Mouse (Mus musculus) liver, adult (tissue): Measurements from ENCODE around the gene Myo9b.

Experiments
- GATA4 ChIP-seq: IDR thresholded peaks from 2 replicates; pipeline ENCODE4 v1.6.1; 2014; ENCODE audit warnings: mild to moderate bottlenecking, low read length; ENCODE audit not compliant: insufficient replicate concordance

Myo9b gene

DNA sequence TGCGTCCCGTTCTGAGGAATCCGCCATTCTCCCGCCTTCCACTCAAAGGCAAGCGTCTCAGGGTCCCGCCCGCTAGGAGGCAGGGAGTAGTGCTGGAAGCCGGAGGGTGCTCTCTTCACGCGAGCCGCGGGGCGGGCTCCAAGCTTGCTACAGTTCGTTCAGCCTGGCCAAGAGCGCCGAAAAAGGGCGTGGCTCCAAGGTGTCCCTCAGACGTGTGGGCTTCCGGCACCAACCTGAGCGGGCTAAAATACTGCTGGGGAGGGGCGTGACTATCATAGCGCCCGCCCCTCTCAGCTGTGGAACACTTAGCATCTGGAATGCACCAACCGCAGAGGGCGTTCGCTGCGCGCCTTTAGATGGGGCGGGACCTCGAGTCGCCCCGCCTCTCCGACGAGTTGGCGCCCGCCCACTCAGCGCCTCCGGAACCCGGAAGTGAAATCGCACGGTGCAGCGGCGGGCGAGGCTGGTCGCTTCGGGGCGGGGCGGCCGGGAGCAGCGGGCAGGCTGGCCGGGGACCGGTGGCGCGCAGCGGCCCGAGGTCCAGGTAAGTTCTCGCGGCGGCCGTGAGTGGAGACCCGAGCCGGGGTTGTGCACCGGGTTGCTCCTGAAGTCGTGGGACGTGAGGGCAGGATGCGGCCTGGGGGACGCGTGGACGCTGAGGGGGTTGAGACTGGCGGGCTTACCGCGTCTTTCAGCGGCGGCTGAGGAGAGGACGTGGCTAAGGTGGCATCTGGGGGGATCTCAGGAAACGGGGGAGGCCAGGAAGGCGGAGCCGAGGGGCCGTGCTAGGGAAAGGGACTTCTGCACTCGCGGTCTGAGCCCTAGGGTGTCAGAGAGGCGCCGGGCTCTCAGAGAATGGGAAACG lies at the start of gene Myo9b, which contains the start of gene Haus8:
Gene Myo9b, plus strand, starts transcription at position 429 of the 865 bp plus-strand sequence.
Gene Haus8, minus strand, starts transcription at position 649 of the 865 bp plus-strand sequence.
- TF ChIP-seq GATA4, result no peak

DNA sequence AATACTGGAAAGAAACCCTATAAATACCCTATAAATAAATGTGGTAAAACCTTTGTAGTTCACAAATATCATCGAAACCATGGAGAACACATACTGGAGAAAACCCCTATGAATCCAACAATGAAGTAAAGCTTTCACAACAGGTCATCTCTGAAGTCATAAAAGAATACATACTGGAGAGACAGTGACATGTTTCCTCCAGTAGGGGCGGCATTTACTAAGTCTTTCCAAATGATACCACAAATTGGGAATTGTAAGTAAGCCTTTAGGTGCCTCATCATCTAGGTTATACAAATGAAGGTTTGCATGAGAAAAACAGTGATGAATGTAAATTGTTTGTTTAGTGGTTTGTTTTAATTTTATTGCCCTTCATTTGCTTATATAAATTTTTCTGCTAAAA lies 48.0 kb upstream of the Myo9b start:
- no peak for TF ChIP-seq GATA4

DNA sequence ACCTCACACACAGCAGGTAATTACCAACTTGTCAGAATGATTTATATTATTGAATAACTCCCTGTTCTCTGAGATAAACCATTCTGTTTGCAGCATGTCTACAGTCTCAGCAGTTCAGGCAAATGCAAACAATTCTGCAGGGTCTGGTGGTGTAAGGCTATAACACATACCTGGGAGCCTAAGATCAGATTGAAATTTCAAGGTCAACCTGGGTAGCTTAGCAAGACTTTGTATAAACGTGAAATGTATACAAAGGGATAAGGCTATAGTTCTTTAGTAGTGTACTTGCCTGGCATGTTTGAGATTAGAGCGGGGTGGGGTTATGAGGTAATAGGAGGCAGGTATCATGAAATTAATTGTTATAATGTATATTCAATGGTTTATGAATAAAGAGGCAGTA lies 29.8 kb upstream of the Myo9b start:
- no peak for TF ChIP-seq GATA4

DNA sequence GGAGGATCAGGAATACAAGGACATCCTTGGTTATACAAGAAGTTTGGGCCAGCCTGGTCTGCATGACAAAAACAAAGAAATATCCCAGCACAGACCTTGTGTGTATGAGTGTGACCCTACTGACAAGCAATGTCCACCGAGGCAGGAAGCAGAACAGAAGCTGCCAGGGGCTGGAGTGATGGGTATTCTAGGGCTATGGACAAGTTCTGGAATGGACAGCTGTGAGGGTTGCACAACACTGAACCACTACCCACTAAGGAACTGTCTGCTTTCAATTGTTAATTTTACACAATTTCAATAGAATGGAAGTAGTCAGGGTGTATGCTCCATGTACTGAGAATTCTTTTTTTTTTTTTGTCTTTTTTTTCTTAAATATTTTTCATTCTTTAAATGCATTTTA lies 24.3 kb upstream of the Myo9b start:
- TF ChIP-seq GATA4, result no peak

DNA sequence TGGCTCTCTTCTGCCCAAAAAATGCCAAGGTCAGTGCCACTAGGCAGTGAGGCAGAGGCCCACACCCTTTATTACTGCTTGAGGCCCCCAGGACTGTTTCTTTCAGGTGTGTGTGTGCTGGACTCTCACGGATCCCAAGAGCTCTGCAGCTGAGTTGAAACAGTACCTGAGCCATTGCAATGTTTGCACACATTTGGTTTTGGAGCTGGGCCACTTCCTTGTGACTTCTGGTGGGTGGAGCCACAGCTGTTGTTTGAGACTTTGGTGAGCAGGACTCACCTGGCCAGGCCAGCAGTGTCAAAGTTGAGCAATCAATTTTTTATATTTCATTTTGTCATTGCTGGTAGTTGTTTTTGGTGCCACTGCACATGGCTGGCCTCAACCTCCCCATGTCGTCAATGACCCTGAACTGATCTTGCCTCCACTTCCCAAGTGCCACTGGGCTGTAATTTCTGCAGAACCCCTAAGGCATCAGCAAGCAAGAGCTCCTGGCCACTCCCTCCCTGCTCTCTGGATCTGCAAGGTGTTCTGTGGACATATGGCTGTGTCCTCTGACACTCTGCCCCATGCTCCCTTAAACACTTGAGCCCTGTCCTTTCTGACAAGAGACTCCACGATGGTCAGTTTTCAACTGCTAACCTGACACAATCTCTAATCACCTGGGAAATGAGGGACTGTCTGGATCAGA lies 15.8 kb upstream of the Myo9b start:
- no peak for TF ChIP-seq GATA4

DNA sequence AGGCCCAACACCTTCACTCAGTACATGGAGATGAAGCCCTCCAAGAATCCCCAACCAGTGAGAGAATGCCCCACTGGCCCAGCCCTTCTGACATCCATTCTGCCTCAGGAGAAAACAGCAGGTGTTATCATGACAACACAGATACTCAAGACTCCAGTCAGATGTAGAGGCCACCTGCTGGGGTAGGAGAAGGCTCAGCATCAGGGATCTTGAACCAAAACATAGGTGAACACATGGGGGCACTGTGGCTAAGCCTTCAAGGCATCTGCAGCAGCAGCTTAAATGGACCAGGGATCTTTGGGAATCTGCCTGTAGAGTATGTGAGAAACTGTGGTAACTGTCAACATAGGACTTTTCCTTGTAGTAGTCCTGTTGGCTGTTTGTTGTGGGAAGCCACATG lies 11.3 kb upstream of the Myo9b start:
- TF ChIP-seq GATA4, result no peak

DNA sequence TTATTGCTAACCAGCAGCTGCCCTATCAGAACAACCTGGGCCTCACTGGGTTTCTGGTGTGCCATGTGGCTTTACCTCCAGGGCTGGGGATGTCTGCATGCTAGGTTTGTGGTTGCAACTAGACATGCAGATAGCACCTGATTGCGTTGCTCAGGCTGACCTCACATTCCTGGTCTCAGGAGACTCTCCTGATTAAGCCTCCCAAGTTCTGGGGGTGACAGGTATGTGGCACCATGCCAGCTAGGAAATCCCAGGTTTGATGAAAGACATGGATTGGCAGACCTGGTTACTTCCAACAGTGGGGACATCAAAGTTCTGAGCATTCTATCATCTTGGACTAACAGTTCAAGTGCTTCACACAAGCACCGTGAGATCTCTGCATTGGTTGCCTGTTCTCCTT lies 4.8 kb upstream of the Myo9b start:
- no peak for TF ChIP-seq GATA4

DNA sequence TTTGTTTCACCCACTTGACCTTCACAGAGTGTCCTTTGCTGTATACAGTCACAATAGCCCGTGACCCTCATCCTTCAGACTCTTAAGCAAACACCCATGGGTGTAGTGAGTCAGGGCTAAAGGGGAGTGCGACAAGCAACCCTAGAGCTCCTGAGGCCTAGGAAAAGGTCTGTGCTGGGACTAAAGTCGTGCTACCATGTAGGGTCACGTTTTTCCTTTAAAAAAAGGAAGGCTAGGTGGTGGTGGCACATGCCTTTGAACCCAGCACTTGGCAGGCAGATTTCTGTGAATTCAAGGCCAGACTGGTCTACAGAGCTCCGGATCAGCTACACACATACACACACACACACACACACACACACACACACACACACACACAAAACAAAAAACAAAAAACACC lies 884 bp upstream of the Myo9b start:
- no peak for TF ChIP-seq GATA4

DNA sequence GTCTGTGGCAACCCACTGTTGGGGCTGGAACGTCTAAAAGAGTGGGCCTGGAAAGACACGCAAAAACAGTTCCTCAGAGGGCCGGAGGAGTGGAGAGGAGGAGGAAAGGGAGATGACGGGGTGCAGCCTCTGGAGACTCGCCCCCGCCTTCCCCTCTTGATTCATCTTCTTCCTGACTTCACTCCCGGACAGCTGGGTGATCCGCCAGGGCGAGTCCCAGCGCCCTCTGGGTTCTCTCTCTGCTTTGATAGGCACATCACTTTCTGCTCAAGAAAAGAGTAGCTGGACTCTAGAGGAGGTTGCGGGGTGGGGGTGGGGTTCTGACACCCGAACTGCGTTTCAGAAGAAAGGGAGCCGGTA lies 617 bp downstream of the Myo9b start:
- no peak for TF ChIP-seq GATA4

DNA sequence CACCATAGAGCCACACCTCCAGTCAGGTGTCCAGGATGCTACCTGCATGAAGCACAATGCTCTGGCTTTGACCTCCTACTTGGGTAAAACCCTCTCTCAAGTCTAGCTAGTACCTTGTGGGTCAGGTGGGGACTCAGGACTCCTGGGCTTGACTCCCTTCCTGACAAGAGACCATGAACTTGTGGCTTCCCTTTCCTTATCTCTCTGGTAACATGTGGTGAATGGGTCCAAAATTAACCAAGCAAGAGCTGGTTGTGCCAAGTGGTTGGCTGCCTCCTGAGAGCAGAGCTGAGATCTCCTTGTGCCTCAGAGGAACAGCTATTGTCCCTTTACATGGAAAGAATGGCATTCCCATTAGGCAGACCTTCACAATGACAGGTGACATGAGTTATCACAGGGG lies 2.0 kb downstream of the Myo9b start:
- no peak for TF ChIP-seq GATA4

DNA sequence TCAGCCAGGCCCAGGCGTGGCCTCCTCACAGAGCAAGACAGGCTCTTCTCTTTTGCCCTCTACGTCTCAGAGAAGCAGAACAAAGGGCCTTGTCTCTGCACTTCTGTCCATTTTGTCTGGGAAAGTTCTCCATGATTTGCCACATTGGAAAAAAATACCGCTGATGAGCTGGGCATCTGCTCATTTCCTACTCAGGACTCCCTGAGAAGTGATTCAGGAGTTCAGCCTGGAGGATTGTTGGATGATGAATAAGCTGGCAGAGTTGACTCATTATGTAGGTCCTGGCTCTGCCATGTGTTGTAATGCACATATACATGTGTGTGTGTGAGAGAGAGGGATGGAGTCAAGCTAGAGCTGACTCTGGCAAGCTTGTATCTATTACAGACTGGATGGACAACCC lies 3.7 kb downstream of the Myo9b start:
- no peak for TF ChIP-seq GATA4

DNA sequence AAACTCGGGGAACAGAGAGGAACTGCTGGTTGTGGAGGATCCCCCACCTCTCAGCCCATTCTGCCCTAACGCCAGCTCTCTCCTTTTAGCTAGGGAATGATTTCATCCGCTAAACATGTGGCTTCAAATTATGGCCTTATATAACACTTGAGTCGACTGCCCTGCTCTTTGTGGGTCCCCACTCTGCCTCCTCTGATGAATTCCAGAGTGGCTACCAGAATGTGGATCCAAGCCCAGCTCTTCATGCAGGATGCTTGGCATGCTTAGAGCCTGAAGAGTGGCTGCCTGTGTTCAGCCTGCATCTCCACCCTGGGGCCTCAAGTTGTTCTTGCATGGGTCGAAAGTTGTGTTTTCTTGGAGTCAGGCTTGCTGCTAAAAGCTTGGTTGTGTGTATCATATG lies 10.1 kb downstream of the Myo9b start:
- TF ChIP-seq GATA4, result no peak

DNA sequence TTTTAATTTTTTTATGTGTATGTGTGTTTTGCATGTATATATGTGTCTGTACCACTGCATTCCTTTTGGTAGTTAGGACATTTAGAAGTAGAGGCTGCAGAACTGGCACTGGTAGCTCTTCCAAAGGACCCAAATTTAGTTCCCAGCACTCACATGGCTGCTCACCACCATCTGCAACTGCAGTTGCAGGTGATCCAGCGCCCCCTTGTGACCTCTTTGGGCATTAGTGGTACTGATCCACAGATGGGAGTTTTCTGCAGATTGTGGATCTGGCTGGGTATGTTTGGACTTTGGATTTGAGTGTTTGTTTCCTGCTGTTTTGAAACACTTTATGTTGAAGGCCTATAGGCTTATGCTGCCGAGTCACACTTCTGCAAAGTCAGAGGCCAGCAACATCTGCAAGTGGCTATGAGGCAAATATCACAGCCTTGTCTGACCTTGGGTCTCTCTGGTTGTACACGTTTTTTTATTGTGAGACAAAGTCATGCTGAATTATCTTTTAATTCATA lies 16.0 kb downstream of the Myo9b start:
- TF ChIP-seq GATA4, result no peak

DNA sequence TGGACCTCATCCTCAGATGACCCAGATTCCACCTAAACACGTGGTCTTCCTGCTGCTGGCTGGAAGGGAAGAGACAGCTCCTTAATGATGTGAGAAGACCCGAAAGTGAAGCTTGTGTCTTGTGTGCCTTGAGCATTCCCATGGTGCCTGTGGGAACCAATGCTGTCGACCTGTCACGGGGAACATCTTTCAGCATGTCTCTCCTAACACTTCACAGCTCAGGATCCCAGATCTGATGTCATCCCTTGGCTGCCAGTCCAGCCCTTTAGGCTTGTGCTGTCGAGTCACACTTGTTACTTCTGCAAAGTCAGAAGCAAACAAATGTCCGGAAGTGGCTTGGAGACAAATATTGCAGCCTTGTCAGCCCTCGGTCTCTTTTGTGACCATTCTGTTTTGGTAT lies 16.6 kb downstream of the Myo9b start:
- TF ChIP-seq GATA4, result no peak

DNA sequence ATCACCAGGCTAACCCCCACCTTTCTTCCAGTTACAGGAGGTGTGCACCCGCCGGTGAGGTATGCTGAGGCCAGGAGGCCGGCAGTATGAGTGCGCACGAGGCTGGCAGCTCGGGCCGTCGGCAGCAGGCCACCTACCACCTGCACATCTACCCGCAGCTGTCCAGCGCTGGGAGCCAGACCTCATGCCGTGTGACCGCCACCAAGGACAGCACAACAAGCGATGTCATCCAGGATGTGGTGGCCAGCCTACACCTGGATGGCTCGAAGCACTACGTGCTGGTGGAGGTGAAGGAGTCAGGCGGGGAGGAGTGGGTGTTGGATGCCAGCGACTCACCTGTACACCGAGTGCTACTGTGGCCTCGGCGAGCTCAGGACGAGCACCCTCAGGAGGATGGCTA lies 17.7 kb downstream of the Myo9b start:
- TF ChIP-seq GATA4, result no peak

DNA sequence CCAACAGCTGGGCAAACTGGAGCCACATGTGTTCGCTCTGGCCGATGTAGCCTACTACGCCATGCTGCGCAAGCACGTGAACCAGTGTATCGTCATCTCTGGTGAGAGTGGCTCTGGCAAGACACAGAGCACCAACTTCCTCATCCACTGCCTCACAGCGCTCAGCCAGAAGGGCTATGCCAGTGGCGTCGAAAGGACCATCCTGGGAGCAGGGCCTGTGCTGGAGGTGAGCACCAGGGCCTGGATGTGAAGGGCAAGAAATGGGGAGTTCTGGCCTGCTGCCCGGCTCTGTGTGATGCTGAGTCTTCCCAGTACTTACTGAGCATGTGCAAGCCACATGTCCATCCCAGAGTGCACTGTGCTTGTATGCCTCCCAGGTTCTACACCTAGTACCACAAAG lies 18.4 kb downstream of the Myo9b start:
- no peak for TF ChIP-seq GATA4
